Mouse (Mus musculus) ES-Bruce4 (cell line): ENCODE results near the gene Ctsl. TPM values are rescaled to one million over a fixed set of nuclear protein-coding genes. Genes with fewer than 3 reads are reported as not detected.

Experiments used
- H3K27ac ChIP-seq: 2 replicates; pipeline ENCODE4 v1.5.1; 2012; ENCODE audit warnings: low read length, inconsistent platforms; ENCODE audit not compliant: insufficient read depth
- H3K27me3 ChIP-seq: 2 replicates; pipeline ENCODE4 v1.6.1; 2012; ENCODE audit warnings: mild to moderate bottlenecking, low read length, inconsistent platforms; ENCODE audit not compliant: control insufficient read depth, poor library complexity, insufficient read depth, severe bottlenecking
- H3K36me3 ChIP-seq: 2 replicates; pipeline ENCODE4 v1.6.1; 2012; ENCODE audit warnings: inconsistent platforms, mild to moderate bottlenecking, low read length, moderate library complexity; ENCODE audit not compliant: control insufficient read depth, poor library complexity, insufficient read depth, severe bottlenecking
- H3K4me1 ChIP-seq: one replicate; pipeline ENCODE4 v1.8.1; 2011; ENCODE audit warnings: low read length; ENCODE audit not compliant: control insufficient read depth, insufficient read depth
- H3K4me3 ChIP-seq: 2 replicates; pipeline ENCODE4 v1.5.1; 2011; ENCODE audit warnings: low read depth, mild to moderate bottlenecking, low read length
- H3K9ac ChIP-seq: 2 replicates; pipeline ENCODE4 v1.6.1; 2012; ENCODE audit warnings: low read depth, mild to moderate bottlenecking, inconsistent platforms; ENCODE audit not compliant: poor library complexity, severe bottlenecking
- H3K9me3 ChIP-seq: replicated peaks from 2 replicates; pipeline ENCODE4 v1.6.1; 2012; ENCODE audit warnings: mild to moderate bottlenecking, low read length, inconsistent platforms; ENCODE audit not compliant: control insufficient read depth, poor library complexity, insufficient read depth, severe bottlenecking
- CTCF ChIP-seq: IDR thresholded peaks from one replicate; pipeline ENCODE4 v1.8.1; 2011; ENCODE audit warnings: low read depth, low read length
- EP300 ChIP-seq: IDR thresholded peaks from 2 replicates; pipeline ENCODE4 v1.6.1; 2011; ENCODE audit warnings: low read depth, low read length; ENCODE audit not compliant: insufficient read depth
- POLR2A ChIP-seq: IDR thresholded peaks from one replicate; pipeline ENCODE4 v1.8.1; 2011; ENCODE audit warnings: low read length; ENCODE audit not compliant: insufficient read depth
- polyA plus RNA-seq: library from polyadenylated mRNA; stranded (reverse); fragments of >200 nt; gene quantifications from 2 replicates; pipeline ENCODE4 v1.2.4, GENCODE M21; 2011; ENCODE audit warnings: low read depth; ENCODE audit not compliant: missing spikeins, insufficient read depth, insufficient read length

Gene Ctsl
- polyA plus RNA-seq, 1 experiment: 290 TPM

DNA sequence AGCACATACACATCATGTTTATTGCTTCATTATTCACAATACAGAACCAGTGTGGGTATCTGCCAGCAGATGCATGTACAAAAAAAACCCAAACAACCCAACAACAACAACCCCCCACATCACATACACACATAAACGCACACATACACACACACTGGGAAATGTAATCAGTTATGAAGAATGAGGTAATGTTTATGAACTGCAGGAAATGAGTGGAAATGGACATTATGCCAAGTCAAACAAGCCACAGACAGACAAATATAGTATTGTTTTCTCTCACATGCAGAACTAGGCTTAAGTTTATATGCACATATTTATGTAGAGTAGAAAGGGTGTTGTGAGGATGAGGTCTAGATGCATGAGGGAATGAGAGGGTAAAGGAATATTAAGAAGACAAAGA lies 59.4 kb downstream of the Ctsl start:
- Histone ChIP-seq H3K4me3 (no peak overlapping the region), H3K27me3 (no peaks in the 10 kb centered on the region), H3K9ac (no peak overlapping the region), H3K9me3 (no peaks in the 10 kb centered on the region), H3K4me1 (no peaks in the 10 kb centered on the region), H3K36me3 (0 out of 2 replicates have a peak, but pooled peaks cover 4% of the 10 kb centered on the region), H3K27ac (no peak overlapping the region)
- TF ChIP-seq CTCF (no peak), POLR2A (no peak), EP300 (no peak)

DNA sequence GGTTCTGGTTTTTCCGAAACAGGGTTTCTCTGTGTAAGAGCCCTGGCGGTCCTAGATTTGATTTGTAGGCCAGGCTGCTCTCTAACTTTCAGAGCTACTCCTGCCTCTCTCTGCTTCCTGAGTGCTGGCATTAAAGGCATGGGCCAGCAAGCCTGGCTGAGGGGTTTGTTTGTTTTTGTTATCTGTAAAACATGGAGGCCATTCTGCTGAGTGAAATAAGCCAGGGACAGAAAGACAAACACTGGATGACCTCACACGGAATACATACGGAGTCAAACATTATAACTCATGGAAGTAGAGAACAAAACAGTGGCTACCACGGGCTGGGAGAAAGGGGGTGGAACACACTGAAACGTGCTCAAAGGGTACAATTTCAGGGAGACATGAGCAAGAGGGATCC lies 60.1 kb downstream of the Ctsl start:
- Histone ChIP-seq H3K27me3 (no peaks in the 10 kb centered on the region), H3K4me1 (no peaks in the 10 kb centered on the region), H3K27ac (no peak overlapping the region), H3K4me3 (no peak overlapping the region), H3K9ac (no peak overlapping the region), H3K36me3 (0 out of 2 replicates have a peak, but pooled peaks cover 4% of the 10 kb centered on the region), H3K9me3 (no peaks in the 10 kb centered on the region)
- no peak for TF ChIP-seq POLR2A
- TF ChIP-seq EP300: no peak
- TF ChIP-seq CTCF: no peak

DNA sequence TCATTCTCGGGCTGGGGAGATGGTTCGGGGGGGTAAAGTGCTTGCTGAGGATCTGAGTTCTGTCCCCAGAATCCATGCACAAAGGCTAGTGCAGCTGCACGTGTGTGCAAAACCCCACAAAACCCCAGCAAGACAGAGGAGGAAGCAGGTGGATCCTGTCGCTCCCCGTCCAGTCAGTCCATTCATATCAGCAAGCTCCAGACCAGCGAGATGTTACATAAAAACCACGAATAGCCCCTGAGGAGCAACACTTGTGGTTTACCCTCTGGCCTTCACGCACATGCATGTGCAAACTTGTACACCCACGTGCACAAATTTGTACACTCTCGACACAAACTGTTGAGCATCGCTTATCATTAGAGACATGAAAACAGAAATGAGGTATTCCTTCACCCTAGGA lies 60.8 kb downstream of the Ctsl start:
- no peak overlapping the region for H3K9ac ChIP-seq
- 0 out of 2 replicates have a peak, but pooled peaks cover 4% of the 10 kb centered on the region for H3K36me3 ChIP-seq
- TF ChIP-seq POLR2A: no peak
- TF ChIP-seq EP300: no peak
- TF ChIP-seq CTCF: no peak
- no peaks in the 10 kb centered on the region for H3K27me3 ChIP-seq
- H3K4me3 ChIP-seq: no peak overlapping the region
- no peaks in the 10 kb centered on the region for H3K4me1 ChIP-seq
- H3K27ac ChIP-seq: no peak overlapping the region
- H3K9me3 ChIP-seq: no peaks in the 10 kb centered on the region

Other genes starting within 250 kb of the Ctsl start
- 6.3 and 7.7 TPM in 2 replicates for gene Slc35d2, start 241.5 kb downstream of the Ctsl start, polyA plus RNA-seq
- gene Zfp367, start 217.7 kb downstream of the Ctsl start, polyA plus RNA-seq: 24.9 and 32.2 TPM in 2 replicates
- gene Habp4, start 209.1 kb downstream of the Ctsl start, polyA plus RNA-seq: 7.0 and 10.9 TPM in 2 replicates
- gene Cdc14b, start 95.6 kb downstream of the Ctsl start, polyA plus RNA-seq: 27.3 and 30.4 TPM in 2 replicates
- 15.2 and 15.5 TPM in 2 replicates for gene Aaed1, start 58.2 kb downstream of the Ctsl start, polyA plus RNA-seq
- gene Cdk20, start 61.4 kb upstream of the Ctsl start, polyA plus RNA-seq: 4.4 and 4.6 TPM in 2 replicates
- not detected in 2 replicates for gene Fam240b, start 126.9 kb upstream of the Ctsl start, polyA plus RNA-seq